Mouse (Mus musculus): ENCODE measurements at regions not wholly inside any gene's neighbourhood (a gene's known extent, or its start where the extent isn't known, plus 50 kb on each side); places are given as distances from the start of the nearest gene placed in this dataset. TPM values are rescaled to one million over a fixed set of nuclear protein-coding genes. Genes with fewer than 3 reads are reported as not detected.

Small RNAs in the stretch of these regions (microRNA-seq; reads per million reads assigned to microRNA genes)
- not detected for gene Gm26469

Measured in heart, postnatal 25 days (tissue).